Mouse (Mus musculus): ENCODE measurements around the gene Slc12a4.

GRCm38 (mm10) chr8:105961101-105961500 is 4.8 kb downstream of the Slc12a4 start:
- TF ChIP-seq CTCF (IDR thresholded peaks at IDR 0.05; ENCODE audit: low read depth, low read length) (no peak), POLR2A (IDR thresholded peaks at IDR 0.05; ENCODE audit: insufficient read depth, low read length) (no peak), EP300 (IDR thresholded peaks at IDR 0.05; ENCODE audit: insufficient read depth, low read depth, low read length) (no peak)
